Mouse (Mus musculus): ENCODE measurements around the gene Alg14.

Gene Alg14

GRCm38 (mm10) chr3:121291560-121292258, at the start of gene Alg14:
Gene Alg14 (plus strand): TSS chr3:121291773.
- DNase-seq = peak; percentile 96

- DNase-seq = no peak
Observed at GRCm38 (mm10) chr3:121242111-121242936, 49.2 kb upstream of the Alg14 start.

- no peak for DNase-seq
Observed at GRCm38 (mm10) chr3:121242941-121243340, 48.6 kb upstream of the Alg14 start.

GRCm38 (mm10) chr3:121250048-121250447, 41.5 kb upstream of the Alg14 start:
- DNase-seq = peak; percentile 51 to 53

GRCm38 (mm10) chr3:121250576-121251433, 40.8 kb upstream of the Alg14 start:
- DNase-seq = peak; percentile 87 to 88

- DNase-seq = no peak
Observed at GRCm38 (mm10) chr3:121255501-121255900, 36.1 kb upstream of the Alg14 start.

- DNase-seq = no peak
Observed at GRCm38 (mm10) chr3:121256131-121256530, 35.4 kb upstream of the Alg14 start.

- DNase-seq = peak in 1 of 2 experiments; percentile 29
Observed at GRCm38 (mm10) chr3:121257418-121257817, 34.2 kb upstream of the Alg14 start.

- DNase-seq = peak; percentile 50 to 58
Observed at GRCm38 (mm10) chr3:121258521-121259478, 32.8 kb upstream of the Alg14 start.

- DNase-seq = peak; percentile 44 to 56
Observed at GRCm38 (mm10) chr3:121260041-121260440, 31.5 kb upstream of the Alg14 start.

GRCm38 (mm10) chr3:121260831-121261230, 30.7 kb upstream of the Alg14 start:
- peak; percentile 55 to 61 for DNase-seq

- DNase-seq = no peak
Observed at GRCm38 (mm10) chr3:121261251-121261650, 30.3 kb upstream of the Alg14 start.

- DNase-seq = no peak
Observed at GRCm38 (mm10) chr3:121261939-121262520, 29.5 kb upstream of the Alg14 start.

- DNase-seq = peak; percentile 86 to 87
Observed at GRCm38 (mm10) chr3:121262521-121263204, 28.9 kb upstream of the Alg14 start.

GRCm38 (mm10) chr3:121263205-121263548, 28.4 kb upstream of the Alg14 start:
- peak in 1 of 2 experiments; percentile 89 for DNase-seq

GRCm38 (mm10) chr3:121264242-121264641, 27.3 kb upstream of the Alg14 start:
- DNase-seq = no peak

GRCm38 (mm10) chr3:121267283-121267682, 24.3 kb upstream of the Alg14 start:
- no peak for DNase-seq

GRCm38 (mm10) chr3:121272577-121272976, 19.0 kb upstream of the Alg14 start:
- DNase-seq = no peak

GRCm38 (mm10) chr3:121274010-121274409, 17.6 kb upstream of the Alg14 start:
- DNase-seq = no peak

GRCm38 (mm10) chr3:121277009-121277408, 14.6 kb upstream of the Alg14 start:
- no peak for DNase-seq

GRCm38 (mm10) chr3:121277557-121277956, 14.0 kb upstream of the Alg14 start:
- DNase-seq = peak; percentile 93 to 95
